Mouse (Mus musculus): Measurements from ENCODE around the gene Clcn7. TPM values are rescaled to one million over a fixed set of nuclear protein-coding genes. Genes with fewer than 3 reads are reported as not detected.

Gene Clcn7
- polyA plus RNA-seq (2016; fragmentation: Nextera tagmentation; extraction: Ambion mirVana), result 23.1 and 26.4 TPM in 2 replicates

DNA sequence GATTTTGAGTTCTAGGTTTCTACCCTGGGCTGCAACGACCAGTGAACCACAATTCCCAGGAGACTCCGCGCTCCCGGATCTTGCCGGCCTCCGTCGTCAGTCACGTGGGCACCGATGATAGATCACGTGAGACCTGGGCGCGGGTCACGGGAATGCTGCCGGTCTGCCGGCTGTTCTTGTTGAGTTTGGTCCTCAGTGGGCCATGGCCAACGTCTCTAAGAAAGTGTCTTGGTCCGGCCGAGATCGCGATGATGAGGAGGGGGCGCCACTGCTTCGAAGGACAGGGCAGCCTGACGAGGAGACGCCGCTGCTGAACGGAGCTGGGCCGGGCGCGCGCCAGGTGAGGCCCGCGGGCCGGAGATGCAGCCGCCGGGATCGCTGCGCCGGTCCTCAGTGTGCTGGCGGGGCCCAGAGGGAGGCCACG lies at the start of gene Clcn7:
TSS of gene Clcn7 (plus strand) at position 117 of the 424 bp plus-strand sequence.
- peak; percentile 93 for DNase-seq (ENCODE audit: low spot score)
- Histone ChIP-seq H3K27me3 (ENCODE audit: low read depth, poor library complexity, severe bottlenecking) (no peaks in the 10 kb centered on the region), H3K4me3 (peak within 1 kb of the TSS; percentile 85), H3K4me1 (peaks cover 12% of the 10 kb centered on the region), H3K9me3 (replicated peaks) (no peaks in the 10 kb centered on the region), H3K36me3 (0 out of 2 replicates have a peak, but pooled peaks cover 8% of the 10 kb centered on the region), H3K27ac (replicated peaks) (peak within 1 kb of the TSS; percentile 83)
- under 1% methylated on average over 40 of the region's 40 CpGs for WGBS

DNA sequence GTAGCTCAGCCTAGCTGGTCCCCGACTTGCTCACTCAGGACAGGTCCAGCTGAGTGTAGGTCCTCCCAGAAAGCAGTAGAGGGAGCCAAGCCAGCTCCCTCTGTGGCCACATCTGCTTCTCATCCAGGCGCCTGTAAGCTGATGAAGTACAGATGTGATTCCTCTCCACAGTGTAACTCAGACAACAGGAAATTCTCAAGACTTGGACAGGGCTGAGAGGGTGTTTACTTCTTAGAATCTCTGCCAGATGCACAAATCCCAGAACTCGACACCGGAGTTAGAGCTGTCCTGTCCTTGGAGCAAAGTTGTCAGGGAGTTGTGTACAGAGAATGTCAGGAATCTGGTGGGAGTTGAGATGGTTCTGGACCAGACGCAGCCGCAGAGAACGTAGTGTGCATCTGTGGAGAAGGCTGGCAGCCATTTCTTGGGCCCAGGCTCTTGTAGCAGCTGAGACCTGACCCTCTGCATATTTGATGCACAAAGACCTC lies 49.7 kb upstream of the Clcn7 start, which contains the start of gene Tmem204:
TSS of gene Tmem204 (minus strand) at position 148 of the 488 bp plus-strand sequence.
- no peaks in the 10 kb centered on the region for H3K9me3 ChIP-seq (replicated peaks)
- H3K4me1 ChIP-seq, result no peaks in the 10 kb centered on the region; the same call in 1 of the 2 replicates
- peaks cover 23% of the 10 kb centered on the region for H3K36me3 ChIP-seq
- H3K4me3 ChIP-seq, result no peak within 1 kb of the TSS
- H3K27ac ChIP-seq (replicated peaks), result peak within 1 kb of the TSS; percentile 55
- 63% methylated on average over 7 of the region's 7 CpGs for WGBS
- no peaks in the 10 kb centered on the region for H3K27me3 ChIP-seq (ENCODE audit: low read depth, poor library complexity, severe bottlenecking)
- peak; percentile 44 for DNase-seq (ENCODE audit: low spot score)

DNA sequence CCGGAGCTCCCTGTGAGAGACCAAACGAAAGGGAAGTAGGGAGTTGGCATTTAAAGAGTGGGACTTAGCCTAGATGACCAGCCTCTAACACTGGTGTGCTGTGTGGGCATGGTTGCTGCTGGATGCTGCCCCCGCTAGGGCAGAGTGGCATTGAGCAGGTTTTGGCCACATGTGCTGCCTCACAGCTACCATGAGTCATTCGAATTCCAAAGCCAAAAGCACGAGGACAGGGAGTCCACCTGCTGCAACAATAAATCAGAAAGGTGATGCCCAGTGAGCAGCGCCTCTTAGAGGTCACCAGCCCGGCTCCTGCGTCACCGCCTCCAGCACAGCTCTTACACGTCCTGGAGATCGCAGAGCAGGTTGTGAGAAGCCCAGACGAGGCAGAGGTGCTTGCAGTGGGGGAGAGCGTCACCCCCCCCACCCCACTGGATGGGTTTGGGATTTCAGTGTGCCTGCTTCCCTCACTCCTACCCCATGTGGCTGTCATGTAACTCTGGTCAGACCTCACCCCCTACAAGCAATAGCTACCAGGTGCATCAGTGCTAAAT lies 48.3 kb upstream of the Clcn7 start:
- H3K4me1 ChIP-seq, result no peaks in the 10 kb centered on the region; the same call in 1 of the 2 replicates
- no peaks in the 10 kb centered on the region for H3K27me3 ChIP-seq (ENCODE audit: low read depth, poor library complexity, severe bottlenecking)
- no peak overlapping the region for H3K4me3 ChIP-seq
- no peak overlapping the region; the same call in 1 of the 2 replicates for H3K27ac ChIP-seq (replicated peaks)
- peaks cover 31% of the 10 kb centered on the region for H3K36me3 ChIP-seq
- no peak for DNase-seq (ENCODE audit: low spot score)
- no peaks in the 10 kb centered on the region for H3K9me3 ChIP-seq (replicated peaks)
- WGBS, result 87% methylated on average over 13 of the region's 13 CpGs

DNA sequence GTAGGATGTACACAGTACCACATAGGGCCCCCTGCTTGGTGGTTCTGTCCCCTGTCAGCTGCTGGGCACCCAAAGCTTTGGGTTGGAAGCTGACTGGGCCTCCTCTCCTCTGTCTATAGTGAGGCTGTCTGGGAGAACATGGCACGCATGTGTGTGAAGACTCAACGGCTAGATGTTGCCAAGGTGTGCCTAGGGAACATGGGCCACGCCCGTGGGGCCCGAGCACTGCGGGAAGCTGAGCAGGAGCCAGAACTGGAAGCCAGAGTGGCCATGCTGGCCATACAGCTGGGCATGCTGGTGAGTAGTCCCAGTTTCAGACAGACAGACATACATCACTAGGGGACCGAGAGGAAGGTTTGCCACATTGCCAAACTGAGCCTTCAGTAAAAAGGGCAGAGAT lies 46.5 kb upstream of the Clcn7 start:
- Histone ChIP-seq H3K4me3 (no peak overlapping the region), H3K27ac (replicated peaks) (no peak overlapping the region), H3K4me1 (no peaks in the 10 kb centered on the region; the same call in 1 of the 2 replicates), H3K27me3 (ENCODE audit: low read depth, poor library complexity, severe bottlenecking) (no peaks in the 10 kb centered on the region), H3K9me3 (replicated peaks) (no peaks in the 10 kb centered on the region), H3K36me3 (peaks cover 34% of the 10 kb centered on the region)
- WGBS, result 96% methylated on average over 7 of the region's 7 CpGs
- DNase-seq (ENCODE audit: low spot score), result no peak

DNA sequence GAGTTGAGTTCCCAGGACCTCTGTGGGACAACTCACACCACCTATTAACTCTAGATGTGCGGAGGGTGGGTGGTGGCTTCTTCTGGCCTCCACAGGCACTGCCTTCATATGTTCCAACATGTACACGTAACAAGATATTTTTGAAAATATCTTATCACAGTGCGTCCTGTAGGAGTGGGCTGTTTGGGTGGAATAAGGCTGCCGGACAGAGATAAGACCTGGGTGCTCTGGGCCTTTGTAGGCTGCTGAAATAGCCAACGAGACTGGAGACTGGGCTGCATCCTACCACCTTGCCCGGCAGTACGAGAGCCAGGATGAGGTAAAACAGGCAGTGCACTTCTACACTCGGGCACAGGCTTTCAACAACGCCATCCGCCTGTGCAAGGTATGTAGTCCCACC lies 44.0 kb upstream of the Clcn7 start:
- WGBS, result 92% methylated on average over 10 of the region's 10 CpGs
- no peaks in the 10 kb centered on the region for H3K27me3 ChIP-seq (ENCODE audit: low read depth, poor library complexity, severe bottlenecking)
- peaks cover 57% of the 10 kb centered on the region for H3K36me3 ChIP-seq
- H3K4me1 ChIP-seq, result no peaks in the 10 kb centered on the region; the same call in 1 of the 2 replicates
- H3K9me3 ChIP-seq (replicated peaks), result no peaks in the 10 kb centered on the region
- H3K4me3 ChIP-seq, result no peak overlapping the region
- no peak for DNase-seq (ENCODE audit: low spot score)
- no peak overlapping the region; the same call in 1 of the 2 replicates for H3K27ac ChIP-seq (replicated peaks)

DNA sequence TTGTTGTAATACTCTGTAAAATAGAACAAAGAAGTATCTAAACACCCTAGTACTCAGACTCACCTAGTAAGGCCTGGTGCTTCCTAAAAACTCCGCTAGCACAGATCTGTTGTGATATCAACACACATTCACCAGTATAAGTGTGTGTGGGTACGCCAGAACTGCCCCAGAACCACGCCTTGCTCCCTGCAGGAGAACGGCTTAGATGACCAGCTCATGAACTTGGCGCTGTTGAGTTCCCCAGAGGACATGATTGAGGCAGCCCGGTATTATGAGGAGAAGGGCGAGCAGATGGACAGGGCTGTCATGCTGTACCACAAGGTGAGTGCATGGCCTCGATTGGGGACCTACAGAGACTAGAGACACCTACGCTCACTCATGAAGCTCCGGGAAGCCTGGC lies 42.7 kb upstream of the Clcn7 start:
- H3K4me1 ChIP-seq, result no peaks in the 10 kb centered on the region; the same call in 1 of the 2 replicates
- DNase-seq (ENCODE audit: low spot score), result no peak
- no peaks in the 10 kb centered on the region for H3K9me3 ChIP-seq (replicated peaks)
- H3K27ac ChIP-seq (replicated peaks), result no peak overlapping the region
- H3K36me3 ChIP-seq, result peaks cover 67% of the 10 kb centered on the region
- H3K27me3 ChIP-seq (ENCODE audit: low read depth, poor library complexity, severe bottlenecking), result no peaks in the 10 kb centered on the region
- H3K4me3 ChIP-seq, result no peak overlapping the region
- 91% methylated on average over 10 of the region's 10 CpGs for WGBS

DNA sequence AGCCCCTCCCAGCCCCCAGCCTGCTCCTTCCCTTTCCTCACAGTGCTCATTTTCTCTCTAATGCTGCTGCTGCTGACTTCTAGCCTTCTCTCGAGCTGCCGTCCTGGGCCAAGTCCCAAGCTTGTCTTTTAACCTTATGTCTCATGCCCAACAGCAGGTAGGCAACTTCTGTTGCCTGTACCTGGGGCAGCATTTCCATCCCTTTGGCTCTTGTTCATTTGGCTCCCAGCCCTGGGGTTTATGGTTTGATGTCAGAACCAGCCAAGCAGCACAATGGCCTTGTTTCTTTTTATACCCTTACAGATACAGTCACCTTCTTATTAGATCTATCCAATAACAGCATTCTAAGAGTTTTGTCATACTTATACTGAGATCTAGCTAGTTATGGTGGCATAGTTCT lies 37.0 kb upstream of the Clcn7 start:
- no peaks in the 10 kb centered on the region for H3K9me3 ChIP-seq (replicated peaks)
- 95% methylated on average over 2 of the region's 2 CpGs for WGBS
- H3K36me3 ChIP-seq, result peaks cover 80% of the 10 kb centered on the region

DNA sequence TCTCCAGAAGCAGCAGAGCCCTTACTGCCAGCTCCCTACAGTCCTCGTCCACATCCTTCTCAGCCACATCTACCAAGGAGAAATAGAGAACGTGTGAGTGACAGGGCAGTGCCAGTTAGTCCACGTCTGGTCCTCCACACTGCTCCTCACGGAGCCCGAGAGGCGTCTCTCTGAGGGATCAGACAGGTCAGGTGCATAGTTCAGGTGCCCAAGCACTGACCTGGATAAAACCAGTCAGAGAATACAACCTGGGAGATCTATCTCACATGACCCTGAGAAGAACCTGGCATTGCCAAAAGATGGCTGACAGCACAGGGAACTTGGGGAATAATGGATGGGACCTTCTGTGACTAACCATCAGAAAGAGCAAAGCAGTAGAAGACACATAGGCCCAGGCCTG lies 33.1 kb upstream of the Clcn7 start:
- 91% methylated on average over 6 of the region's 6 CpGs for WGBS
- no peaks in the 10 kb centered on the region for H3K9me3 ChIP-seq (replicated peaks)
- DNase-seq (ENCODE audit: low spot score), result no peak
- no peaks in the 10 kb centered on the region for H3K27me3 ChIP-seq (ENCODE audit: low read depth, poor library complexity, severe bottlenecking)
- H3K4me1 ChIP-seq, result no peaks in the 10 kb centered on the region
- H3K27ac ChIP-seq (replicated peaks), result no peak overlapping the region
- peaks cover 83% of the 10 kb centered on the region for H3K36me3 ChIP-seq
- no peak overlapping the region for H3K4me3 ChIP-seq

More for the DNA sequence above, 37.0 kb upstream of the Clcn7 start:
- Histone ChIP-seq H3K4me3 (no peak overlapping the region), H3K27me3 (ENCODE audit: low read depth, poor library complexity, severe bottlenecking) (no peaks in the 10 kb centered on the region), H3K27ac (replicated peaks) (no peak overlapping the region), H3K4me1 (no peaks in the 10 kb centered on the region)
- no peak for DNase-seq (ENCODE audit: low spot score)

DNA sequence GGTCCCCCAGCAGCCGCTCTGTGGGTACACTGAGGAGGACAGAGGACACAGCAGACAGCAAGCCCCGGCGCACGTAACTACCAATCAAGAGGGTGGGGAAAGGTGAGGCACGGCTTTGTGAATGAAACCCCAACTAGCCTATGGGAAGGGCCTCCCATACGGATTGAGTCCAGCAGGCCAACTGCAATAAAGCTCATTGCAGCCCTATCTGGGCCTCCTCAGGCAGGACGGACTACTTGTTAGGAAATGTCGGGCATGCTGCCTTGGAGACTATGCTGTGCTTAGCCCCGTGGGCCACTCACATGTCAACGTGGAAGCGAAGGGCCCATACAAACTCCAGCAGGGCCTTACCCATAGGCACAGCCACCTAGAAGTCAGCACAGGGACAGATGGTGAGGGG lies 31.9 kb upstream of the Clcn7 start:
- no peak for DNase-seq (ENCODE audit: low spot score)
- 95% methylated on average over 11 of the region's 11 CpGs for WGBS
- Histone ChIP-seq H3K36me3 (peaks cover 94% of the 10 kb centered on the region), H3K27me3 (ENCODE audit: low read depth, poor library complexity, severe bottlenecking) (no peaks in the 10 kb centered on the region), H3K9me3 (replicated peaks) (no peaks in the 10 kb centered on the region), H3K4me3 (no peak overlapping the region), H3K4me1 (no peaks in the 10 kb centered on the region), H3K27ac (replicated peaks) (no peak overlapping the region)

DNA sequence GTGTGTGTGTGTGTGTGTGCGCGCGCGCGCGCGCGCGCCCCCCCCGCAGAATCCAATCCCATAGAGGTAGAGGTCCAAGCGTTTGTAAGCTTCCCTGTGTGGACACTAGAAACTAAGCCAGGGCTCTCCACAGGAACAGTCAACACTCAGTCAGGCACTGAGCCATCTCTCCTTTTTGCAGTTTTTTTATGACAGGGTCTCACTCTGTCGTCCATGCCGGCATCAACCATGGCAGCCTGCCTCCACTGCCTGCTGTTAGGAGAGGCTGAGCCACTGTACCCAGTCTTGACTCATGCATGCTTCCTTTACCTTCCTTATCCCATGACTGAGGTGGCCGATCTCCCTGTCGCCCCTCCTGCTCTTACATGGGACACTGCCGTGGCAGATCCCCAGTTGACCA lies 25.4 kb upstream of the Clcn7 start:
- Histone ChIP-seq H3K4me1 (no peaks in the 10 kb centered on the region), H3K9me3 (replicated peaks) (no peaks in the 10 kb centered on the region), H3K36me3 (peaks cover 100% of the 10 kb centered on the region), H3K27ac (replicated peaks) (no peak overlapping the region), H3K4me3 (no peak overlapping the region), H3K27me3 (ENCODE audit: low read depth, poor library complexity, severe bottlenecking) (no peaks in the 10 kb centered on the region)
- no peak for DNase-seq (ENCODE audit: low spot score)
- WGBS, result 95% methylated on average over 9 of the region's 16 CpGs

DNA sequence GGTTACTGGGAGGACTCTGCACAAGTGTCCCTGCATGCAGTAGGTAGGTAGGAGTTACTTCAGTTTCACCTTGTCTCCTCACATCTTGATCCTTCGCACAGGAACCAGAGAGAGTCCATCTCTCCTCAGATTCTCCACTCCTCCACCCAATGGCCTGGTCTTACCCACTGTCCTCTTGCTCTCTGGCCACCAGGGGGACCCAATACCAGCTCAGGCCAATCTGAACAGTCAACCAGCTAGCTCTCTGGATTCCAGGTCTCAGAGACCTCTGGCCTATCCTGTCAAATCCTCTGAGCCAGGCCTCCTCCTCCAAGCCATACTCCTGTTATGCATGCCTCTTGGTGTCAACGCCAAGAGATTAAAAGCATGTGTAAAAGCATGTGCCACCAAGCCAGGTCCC lies 23.6 kb upstream of the Clcn7 start:
- Histone ChIP-seq H3K4me1 (peaks cover 5% of the 10 kb centered on the region), H3K27me3 (ENCODE audit: low read depth, poor library complexity, severe bottlenecking) (no peaks in the 10 kb centered on the region), H3K36me3 (peaks cover 97% of the 10 kb centered on the region), H3K9me3 (replicated peaks) (no peaks in the 10 kb centered on the region), H3K4me3 (no peak overlapping the region), H3K27ac (replicated peaks) (no peak overlapping the region)
- WGBS, result 70% methylated on average over 2 of the region's 2 CpGs
- peak; percentile 33 for DNase-seq (ENCODE audit: low spot score)

DNA sequence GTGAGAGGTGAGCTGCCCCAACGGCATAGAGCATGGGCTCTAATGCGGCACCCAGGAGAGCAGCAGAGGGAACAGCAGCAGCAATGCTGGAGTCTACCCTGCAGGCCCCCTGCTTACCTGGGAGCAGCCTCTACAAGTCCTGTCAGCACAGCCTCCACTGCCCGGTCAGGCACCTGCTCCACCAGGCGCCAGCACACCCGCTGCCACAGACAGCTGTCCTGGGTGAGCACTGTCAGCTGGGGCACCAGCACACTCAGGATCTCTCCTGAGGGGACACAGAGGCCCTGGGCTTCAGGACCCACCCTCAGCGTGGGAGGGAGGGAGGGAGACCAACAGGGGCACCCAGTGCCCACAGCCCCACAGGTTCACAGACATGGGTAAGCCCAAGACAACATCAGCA lies 22.6 kb upstream of the Clcn7 start:
- 95% methylated on average over 6 of the region's 6 CpGs for WGBS
- H3K4me1 ChIP-seq, result peaks cover 15% of the 10 kb centered on the region
- DNase-seq (ENCODE audit: low spot score), result no peak
- H3K36me3 ChIP-seq, result peaks cover 87% of the 10 kb centered on the region
- no peak overlapping the region for H3K4me3 ChIP-seq
- no peaks in the 10 kb centered on the region for H3K27me3 ChIP-seq (ENCODE audit: low read depth, poor library complexity, severe bottlenecking)
- no peaks in the 10 kb centered on the region for H3K9me3 ChIP-seq (replicated peaks)
- H3K27ac ChIP-seq (replicated peaks), result no peak overlapping the region

DNA sequence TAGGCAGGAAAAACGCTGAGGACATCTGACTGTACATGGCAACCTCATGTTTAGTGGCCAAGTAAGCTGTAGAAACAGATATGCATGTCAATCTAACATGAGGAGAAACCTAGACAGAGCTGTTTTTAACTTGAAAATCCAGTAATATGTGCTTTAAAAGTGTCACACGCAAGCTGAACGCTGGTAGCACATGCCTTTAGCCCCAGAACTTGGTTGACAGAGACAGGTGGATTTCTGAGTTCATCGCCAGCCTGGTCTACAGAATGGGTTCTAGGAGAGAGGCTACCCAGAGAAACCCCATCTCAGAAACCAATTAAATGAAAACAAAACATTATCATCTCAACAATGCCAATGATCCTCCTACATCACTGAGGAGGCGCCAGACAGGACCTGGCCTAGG lies 22.0 kb upstream of the Clcn7 start:
- DNase-seq (ENCODE audit: low spot score), result no peak
- 92% methylated on average over 5 of the region's 5 CpGs for WGBS
- Histone ChIP-seq H3K4me3 (no peak overlapping the region), H3K4me1 (peaks cover 18% of the 10 kb centered on the region), H3K36me3 (peaks cover 80% of the 10 kb centered on the region), H3K27me3 (ENCODE audit: low read depth, poor library complexity, severe bottlenecking) (no peaks in the 10 kb centered on the region), H3K9me3 (replicated peaks) (no peaks in the 10 kb centered on the region), H3K27ac (replicated peaks) (no peak overlapping the region)

All from midbrain, embryonic 10.5 days (tissue).